Mouse (Mus musculus): ENCODE results near the gene Fktn. TPM values are rescaled to one million over a fixed set of nuclear protein-coding genes. Genes with fewer than 3 reads are reported as not detected.
"Not testable (repeated sequence)": the region's sequence is repeated elsewhere in the genome, so short reads cannot be mapped to it uniquely, and the experiment has no call there.

Fktn gene
- 1.5 and 2.0 TPM in 2 replicates for polyA plus RNA-seq (2012; rRNA removed)
- 2.3 and 2.5 TPM in 2 replicates for polyA plus RNA-seq (2014; fragmentation: Nextera tagmentation; extraction: Ambion mirVana)

DNA sequence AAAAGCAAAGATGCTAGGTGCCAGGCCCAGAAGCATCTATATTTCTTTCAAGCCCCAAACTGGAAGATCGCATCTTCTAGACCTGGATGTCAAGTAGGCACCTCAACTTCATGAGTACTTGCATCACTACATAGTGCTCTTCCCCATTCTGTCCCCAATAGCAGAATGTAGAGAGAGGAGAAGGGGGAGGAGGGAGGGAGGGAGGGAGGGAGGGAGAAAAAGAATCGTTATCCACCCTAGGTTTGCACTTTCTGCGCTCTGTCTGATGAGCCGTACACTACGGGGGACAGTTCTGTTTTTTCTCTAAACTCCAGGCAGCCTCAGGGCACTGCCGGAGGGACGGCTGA lies at the start of gene Fktn:
Fktn (plus strand) TSS at position 295 of the 347 bp plus-strand sequence.
- TF ChIP-seq CTCF (IDR thresholded peaks at IDR 0.05; ENCODE audit: low read depth): no peak
- no peak for TF ChIP-seq EP300 (IDR thresholded peaks at IDR 0.05; ENCODE audit: low read depth)
- H3K27ac ChIP-seq: no peak within 1 kb of the TSS
- peak within 1 kb of the TSS; percentile 76 to 82 for H3K4me3 ChIP-seq (ENCODE audit: insufficient read depth in 1 of 2, low read depth in 2 of 2, low read length in 2 of 2)
- H3K9me3 ChIP-seq (ENCODE audit: control insufficient read depth, low read length): no peaks in the 10 kb centered on the region
- DNase-seq (ENCODE audit: low read depth in 3 of 3, low spot score in 3 of 3): no peak
- H3K9ac ChIP-seq (replicated peaks): peak within 1 kb of the TSS; percentile 75
- H3K4me1 ChIP-seq (replicated peaks; ENCODE audit: control insufficient read depth in 2 of 2, insufficient read depth in 2 of 2, low read length in 1 of 2): peaks cover 0 to 2% of the 10 kb centered on the region in 2 experiments; a peak in 1 of 4 replicates
- H3K4me2 ChIP-seq (ENCODE audit: low read depth): peak within 1 kb of the TSS; percentile 69
- ATAC-seq (ENCODE audit: insufficient read depth): peak; percentile 64
- WGBS (ENCODE audit: insufficient replicate concordance): 18% methylated on average over 7 of the region's 7 CpGs
- H3K27me3 ChIP-seq (ENCODE audit: control insufficient read depth, insufficient read depth, low read length): no peaks in the 10 kb centered on the region
- H3K36me3 ChIP-seq (replicated peaks; ENCODE audit: control insufficient read depth, insufficient read depth, low read depth): no peaks in the 10 kb centered on the region

DNA sequence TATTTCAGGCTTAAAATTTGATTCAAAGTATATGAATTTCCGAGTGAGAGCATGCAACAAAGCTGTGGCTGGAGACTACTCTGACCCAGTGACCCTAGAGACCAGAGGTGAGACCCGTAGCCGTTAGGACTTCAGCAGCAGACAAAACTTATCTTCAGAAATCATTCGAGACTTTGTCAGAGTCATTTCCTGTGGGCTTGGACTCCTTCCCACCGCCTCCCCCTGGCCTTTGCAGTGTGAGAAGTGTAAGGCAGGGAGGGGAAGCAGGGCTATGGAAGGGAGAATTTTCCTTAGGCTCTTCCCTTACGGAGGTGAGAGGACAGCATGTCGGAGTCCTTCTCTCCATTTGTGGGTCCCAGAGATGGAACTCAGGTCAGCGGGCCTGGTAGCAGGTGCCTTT lies 31.7 kb upstream of the Fktn start:
- Histone ChIP-seq H3K27ac (no peak overlapping the region), H3K4me1 (replicated peaks; ENCODE audit: control insufficient read depth in 2 of 2, insufficient read depth in 2 of 2, low read length in 1 of 2) (no peaks in the 10 kb centered on the region), H3K4me2 (ENCODE audit: low read depth) (no peak overlapping the region), H3K36me3 (replicated peaks; ENCODE audit: control insufficient read depth, insufficient read depth, low read depth) (no peaks in the 10 kb centered on the region), H3K9me3 (ENCODE audit: control insufficient read depth, low read length) (no peaks in the 10 kb centered on the region), H3K27me3 (ENCODE audit: control insufficient read depth, insufficient read depth, low read length) (no peaks in the 10 kb centered on the region), H3K4me3 (ENCODE audit: insufficient read depth in 1 of 2, low read depth in 2 of 2, low read length in 2 of 2) (no peak overlapping the region), H3K9ac (replicated peaks) (no peak overlapping the region)
- TF ChIP-seq CTCF (IDR thresholded peaks at IDR 0.05; ENCODE audit: low read depth) (no peak), EP300 (IDR thresholded peaks at IDR 0.05; ENCODE audit: low read depth) (no peak)
- DNase-seq (ENCODE audit: low read depth in 3 of 3, low spot score in 3 of 3) (no peak), ATAC-seq (ENCODE audit: insufficient read depth) (no peak)
- 29% methylated on average over 8 of the region's 8 CpGs for WGBS (ENCODE audit: insufficient replicate concordance)

DNA sequence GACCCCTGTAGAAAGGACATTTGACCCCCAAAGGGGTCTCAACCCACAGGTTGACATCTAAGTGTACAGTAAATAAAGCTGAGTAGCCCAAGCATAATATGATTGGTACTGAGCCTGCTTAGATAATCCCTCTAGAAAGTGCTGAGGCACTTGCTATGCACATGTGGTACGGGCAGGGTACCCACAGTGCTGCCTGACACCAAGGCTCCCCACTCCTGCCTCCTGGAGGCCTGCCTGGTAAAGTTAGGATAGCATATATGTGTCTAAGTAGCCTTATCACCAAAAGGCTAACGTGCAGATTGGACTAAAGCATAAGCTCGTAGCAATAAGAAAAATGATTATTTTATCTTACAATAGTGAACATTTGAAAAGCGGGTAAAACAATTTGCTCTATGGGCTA lies 24.8 kb upstream of the Fktn start:
- Histone ChIP-seq H3K4me1 (replicated peaks; ENCODE audit: control insufficient read depth in 2 of 2, insufficient read depth in 2 of 2, low read length in 1 of 2) (no peaks in the 10 kb centered on the region), H3K27me3 (ENCODE audit: control insufficient read depth, insufficient read depth, low read length) (no peaks in the 10 kb centered on the region), H3K4me2 (ENCODE audit: low read depth) (no peak overlapping the region), H3K27ac (no peak overlapping the region), H3K36me3 (replicated peaks; ENCODE audit: control insufficient read depth, insufficient read depth, low read depth) (no peaks in the 10 kb centered on the region), H3K9ac (replicated peaks) (no peak overlapping the region), H3K9me3 (ENCODE audit: control insufficient read depth, low read length) (no peaks in the 10 kb centered on the region), H3K4me3 (ENCODE audit: insufficient read depth in 1 of 2, low read depth in 2 of 2, low read length in 2 of 2) (no peak overlapping the region)
- WGBS (ENCODE audit: insufficient replicate concordance): 56% methylated on average over 4 of the region's 4 CpGs
- ATAC-seq (ENCODE audit: insufficient read depth) (no peak), DNase-seq (ENCODE audit: low read depth in 3 of 3, low spot score in 3 of 3) (no peak)
- TF ChIP-seq CTCF (IDR thresholded peaks at IDR 0.05; ENCODE audit: low read depth) (no peak), EP300 (IDR thresholded peaks at IDR 0.05; ENCODE audit: low read depth) (no peak)

DNA sequence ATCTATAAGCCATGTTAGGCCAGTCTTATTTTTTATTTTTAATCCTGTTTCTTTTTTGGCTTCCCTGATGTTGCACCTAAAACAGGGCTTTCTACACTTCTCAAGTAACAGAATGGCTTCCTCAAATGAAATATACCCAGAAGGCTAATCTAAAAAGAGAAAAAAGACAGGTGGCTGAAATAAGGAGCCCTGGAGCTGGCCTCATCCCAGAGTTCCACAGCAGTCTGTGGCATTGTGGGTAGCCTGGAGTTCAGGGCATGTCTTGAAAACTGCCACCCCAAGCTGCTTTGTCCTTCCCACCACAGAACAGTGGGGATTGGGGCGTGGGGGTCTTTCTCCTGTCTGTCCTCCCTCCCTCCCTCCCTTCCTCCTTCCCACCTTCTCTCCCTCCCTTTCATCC lies 22.4 kb upstream of the Fktn start:
- no peak overlapping the region for H3K27ac ChIP-seq
- ATAC-seq (ENCODE audit: insufficient read depth): no peak
- H3K4me3 ChIP-seq (ENCODE audit: insufficient read depth in 1 of 2, low read depth in 2 of 2, low read length in 2 of 2): no peak overlapping the region

DNA sequence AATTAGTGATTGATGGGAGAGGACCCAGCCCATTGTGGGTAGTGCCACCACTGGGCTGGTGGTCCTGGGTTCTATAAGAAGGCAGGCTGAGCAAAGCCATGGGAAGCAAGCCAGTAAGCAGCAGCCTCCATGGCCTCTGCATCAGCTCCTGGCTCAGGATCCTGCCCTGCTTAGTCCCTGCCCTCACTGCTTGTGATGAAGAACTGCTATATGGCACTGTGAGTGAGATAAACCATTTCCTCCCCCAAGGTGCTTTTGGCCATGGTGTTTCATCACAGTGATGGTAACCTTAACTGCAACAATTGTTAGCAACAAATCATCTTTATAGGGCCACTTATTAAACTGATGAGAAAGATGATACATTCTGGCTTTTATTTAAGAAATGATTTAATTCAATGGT lies 4.6 kb upstream of the Fktn start:
- H3K27ac ChIP-seq; H3K9me3 ChIP-seq (ENCODE audit: control insufficient read depth, low read length); H3K4me3 ChIP-seq (ENCODE audit: insufficient read depth in 1 of 2, low read depth in 2 of 2, low read length in 2 of 2); H3K4me2 ChIP-seq (ENCODE audit: low read depth); ATAC-seq (ENCODE audit: insufficient read depth); H3K36me3 ChIP-seq (replicated peaks; ENCODE audit: control insufficient read depth, insufficient read depth, low read depth); H3K4me1 ChIP-seq (replicated peaks; ENCODE audit: control insufficient read depth in 2 of 2, insufficient read depth in 2 of 2, low read length in 1 of 2); H3K27me3 ChIP-seq (ENCODE audit: control insufficient read depth, insufficient read depth, low read length); H3K9ac ChIP-seq (replicated peaks); DNase-seq (ENCODE audit: low read depth in 3 of 3, low spot score in 3 of 3): not testable (repeated sequence)

More for the DNA sequence above, 22.4 kb upstream of the Fktn start:
- Histone ChIP-seq H3K9ac (replicated peaks) (no peak overlapping the region), H3K4me2 (ENCODE audit: low read depth) (no peak overlapping the region), H3K4me1 (replicated peaks; ENCODE audit: control insufficient read depth in 2 of 2, insufficient read depth in 2 of 2, low read length in 1 of 2) (no peaks in the 10 kb centered on the region), H3K27me3 (ENCODE audit: control insufficient read depth, insufficient read depth, low read length) (no peaks in the 10 kb centered on the region), H3K9me3 (ENCODE audit: control insufficient read depth, low read length) (no peaks in the 10 kb centered on the region), H3K36me3 (replicated peaks; ENCODE audit: control insufficient read depth, insufficient read depth, low read depth) (no peaks in the 10 kb centered on the region)
- 55% methylated on average over 1 of the region's 1 CpGs for WGBS (ENCODE audit: insufficient replicate concordance)
- DNase-seq (ENCODE audit: low read depth in 3 of 3, low spot score in 3 of 3): no peak
- TF ChIP-seq CTCF (IDR thresholded peaks at IDR 0.05; ENCODE audit: low read depth) (no peak), EP300 (IDR thresholded peaks at IDR 0.05; ENCODE audit: low read depth) (no peak)
